Mouse (Mus musculus) liver, adult 2 months (tissue): Measurements from ENCODE around the gene Tecpr2.

Experiments used
- CTCF ChIP-seq: fragments of 200-500 bp; IDR thresholded peaks from 2 replicates; pipeline ENCODE4 v1.5.1; 2011; ENCODE audit warnings: low read depth, low read length, control low read depth
- POLR2A ChIP-seq: fragments of 200-500 bp; IDR thresholded peaks from 2 replicates; pipeline ENCODE4 v1.6.1; 2011; ENCODE audit warnings: low read length, control low read depth; ENCODE audit not compliant: insufficient read depth; ENCODE audit errors: extremely low read depth

DNA sequence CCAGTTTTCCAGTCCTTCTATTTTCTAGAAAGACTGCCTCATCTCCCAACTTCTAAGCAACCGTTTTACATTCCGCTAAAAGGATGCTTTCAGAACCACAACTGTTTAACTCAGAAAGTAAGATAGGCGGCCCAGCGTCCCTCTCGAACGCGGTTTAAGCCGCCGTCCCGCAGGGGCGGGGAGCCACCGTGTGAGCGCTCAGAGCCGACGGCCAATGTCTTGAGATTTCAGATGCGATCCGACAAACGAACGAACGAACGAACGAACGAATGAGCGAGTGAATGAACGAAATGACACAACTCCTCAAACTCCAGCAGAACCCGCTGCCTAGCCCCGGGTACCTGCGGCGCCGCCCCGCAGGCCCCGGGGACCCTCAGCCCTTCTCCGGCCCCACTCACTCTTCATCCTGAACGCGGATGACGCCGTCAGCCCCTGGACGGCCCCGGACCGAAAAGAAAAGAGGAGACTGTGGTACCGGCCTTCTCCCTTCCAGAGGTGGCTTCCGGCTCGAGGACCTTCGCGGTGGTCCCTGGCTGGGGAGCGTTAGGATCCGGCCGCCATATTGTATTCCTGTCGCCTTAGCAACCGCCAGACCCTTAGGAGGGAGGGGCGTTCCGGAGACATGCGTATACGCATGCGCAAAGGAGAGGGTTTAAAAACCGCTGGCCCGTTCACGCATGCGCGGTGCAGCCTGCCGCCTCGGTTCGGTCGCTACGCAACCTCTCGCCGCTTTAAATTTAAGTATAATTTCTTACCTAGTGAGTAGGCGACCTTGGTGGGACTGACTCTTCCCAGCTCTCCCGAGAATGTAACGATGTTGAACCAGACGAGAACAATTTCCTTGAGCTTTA is 48.5 kb upstream of the Tecpr2 start, which contains the start of gene Mok:
- TF ChIP-seq CTCF (no peak), POLR2A (no peak)
